Mouse (Mus musculus): ENCODE results near the gene Zfp764. TPM values are rescaled to one million over a fixed set of nuclear protein-coding genes. Genes with fewer than 3 reads are reported as not detected.
"Not testable (repeated sequence)": the region's sequence is repeated elsewhere in the genome, so short reads cannot be mapped to it uniquely, and the experiment has no call there.

The Zfp764 gene
- polyA plus RNA-seq, 1 experiment from 2014 or later: 8.1 TPM

- H3K27ac ChIP-seq (ENCODE audit: low read depth, low read length): no peak overlapping the region
- H3K36me3 ChIP-seq (ENCODE audit: control insufficient read depth, insufficient read depth, low read length): no peaks in the 10 kb centered on the region
- H3K4me1 ChIP-seq (replicated peaks; ENCODE audit: control insufficient read depth, insufficient read depth, low read length): no peaks in the 10 kb centered on the region
- no peak overlapping the region for H3K4me3 ChIP-seq (ENCODE audit: low read depth, low read length)
- no peaks in the 10 kb centered on the region for H3K9me3 ChIP-seq (ENCODE audit: control insufficient read depth, low read length)
- 73% methylated on average over 3 of the region's 3 CpGs for WGBS
- DNase-seq (ENCODE audit: low spot score): no peak
- ATAC-seq (ENCODE audit: low FRiP score): no peak
- no peak overlapping the region for H3K9ac ChIP-seq (ENCODE audit: low read depth, low read length)
- H3K27me3 ChIP-seq (ENCODE audit: control insufficient read depth, insufficient read depth, low read length): peaks cover 7% of the 10 kb centered on the region
- no peak overlapping the region for H3K4me2 ChIP-seq (replicated peaks; ENCODE audit: low read depth, low read length)
Measured at GRCm38 (mm10) chr7:127426354-127426753, 19.7 kb upstream of the Zfp764 start.

GRCm38 (mm10) chr7:127425911-127426310 lies 19.3 kb upstream of the Zfp764 start:
- ATAC-seq (ENCODE audit: low FRiP score): no peak
- 87% methylated on average over 2 of the region's 2 CpGs for WGBS
- H3K9ac ChIP-seq (ENCODE audit: low read depth, low read length): no peak overlapping the region

GRCm38 (mm10) chr7:127425291-127425690 lies 18.7 kb upstream of the Zfp764 start:
- WGBS: 90% methylated on average over 3 of the region's 3 CpGs
- DNase-seq (ENCODE audit: low spot score) (no peak), ATAC-seq (ENCODE audit: low FRiP score) (no peak)
- Histone ChIP-seq H3K27ac (ENCODE audit: low read depth, low read length) (no peak overlapping the region), H3K4me1 (replicated peaks; ENCODE audit: control insufficient read depth, insufficient read depth, low read length) (0 out of 2 replicates have a peak, but pooled peaks cover 4% of the 10 kb centered on the region), H3K9me3 (ENCODE audit: control insufficient read depth, low read length) (no peaks in the 10 kb centered on the region), H3K4me2 (replicated peaks; ENCODE audit: low read depth, low read length) (no peak overlapping the region), H3K27me3 (ENCODE audit: control insufficient read depth, insufficient read depth, low read length) (peaks cover 7% of the 10 kb centered on the region), H3K9ac (ENCODE audit: low read depth, low read length) (no peak overlapping the region), H3K4me3 (ENCODE audit: low read depth, low read length) (no peak overlapping the region), H3K36me3 (ENCODE audit: control insufficient read depth, insufficient read depth, low read length) (no peaks in the 10 kb centered on the region)

More at GRCm38 (mm10) chr7:127425911-127426310, 19.3 kb upstream of the Zfp764 start:
- no peak overlapping the region for H3K4me3 ChIP-seq (ENCODE audit: low read depth, low read length)
- no peak for DNase-seq (ENCODE audit: low spot score)
- no peaks in the 10 kb centered on the region for H3K9me3 ChIP-seq (ENCODE audit: control insufficient read depth, low read length)
- H3K4me2 ChIP-seq (replicated peaks; ENCODE audit: low read depth, low read length): no peak overlapping the region
- 0 out of 2 replicates have a peak, but pooled peaks cover 4% of the 10 kb centered on the region for H3K4me1 ChIP-seq (replicated peaks; ENCODE audit: control insufficient read depth, insufficient read depth, low read length)
- peaks cover 7% of the 10 kb centered on the region for H3K27me3 ChIP-seq (ENCODE audit: control insufficient read depth, insufficient read depth, low read length)
- no peaks in the 10 kb centered on the region for H3K36me3 ChIP-seq (ENCODE audit: control insufficient read depth, insufficient read depth, low read length)
- H3K27ac ChIP-seq (ENCODE audit: low read depth, low read length): no peak overlapping the region

GRCm38 (mm10) chr7:127422247-127422646 lies 15.6 kb upstream of the Zfp764 start:
- Histone ChIP-seq H3K4me2 (replicated peaks; ENCODE audit: low read depth, low read length) (peak overlapping the region; percentile 96), H3K9ac (ENCODE audit: low read depth, low read length) (peak overlapping the region; percentile 94), H3K4me3 (ENCODE audit: low read depth, low read length) (peak overlapping the region; percentile 88), H3K9me3 (ENCODE audit: control insufficient read depth, low read length) (no peaks in the 10 kb centered on the region), H3K27me3 (ENCODE audit: control insufficient read depth, insufficient read depth, low read length) (peaks cover 7% of the 10 kb centered on the region), H3K36me3 (ENCODE audit: control insufficient read depth, insufficient read depth, low read length) (no peaks in the 10 kb centered on the region), H3K27ac (ENCODE audit: low read depth, low read length) (no peak overlapping the region), H3K4me1 (replicated peaks; ENCODE audit: control insufficient read depth, insufficient read depth, low read length) (0 out of 2 replicates have a peak, but pooled peaks cover 4% of the 10 kb centered on the region)
- DNase-seq (ENCODE audit: low spot score) (no peak), ATAC-seq (ENCODE audit: low FRiP score) (peak; percentile 49; the same call in 1 of the 2 replicates)
- 3% methylated on average over 15 of the region's 15 CpGs for WGBS

- under 1% methylated on average over 48 of the region's 48 CpGs for WGBS
Measured at GRCm38 (mm10) chr7:127421388-127422191, 15.0 kb upstream of the Zfp764 start, which contains the start of gene Zfp688. Gene Zfp688 (minus strand): TSS chr7:127422068.

GRCm38 (mm10) chr7:127411418-127411817 lies 4.8 kb upstream of the Zfp764 start:
- no peak overlapping the region for H3K9ac ChIP-seq (ENCODE audit: low read depth, low read length)
- H3K4me1 ChIP-seq (replicated peaks; ENCODE audit: control insufficient read depth, insufficient read depth, low read length): no peaks in the 10 kb centered on the region
- H3K9me3 ChIP-seq (ENCODE audit: control insufficient read depth, low read length): no peaks in the 10 kb centered on the region
- no peak overlapping the region for H3K4me3 ChIP-seq (ENCODE audit: low read depth, low read length)
- no peak for ATAC-seq (ENCODE audit: low FRiP score)
- WGBS: 70% methylated on average over 2 of the region's 2 CpGs
- H3K36me3 ChIP-seq (ENCODE audit: control insufficient read depth, insufficient read depth, low read length): no peaks in the 10 kb centered on the region
- H3K27me3 ChIP-seq (ENCODE audit: control insufficient read depth, insufficient read depth, low read length): no peaks in the 10 kb centered on the region
- no peak overlapping the region for H3K4me2 ChIP-seq (replicated peaks; ENCODE audit: low read depth, low read length)
- no peak overlapping the region for H3K27ac ChIP-seq (ENCODE audit: low read depth, low read length)
- DNase-seq (ENCODE audit: low spot score): no peak

More at GRCm38 (mm10) chr7:127421388-127422191, 15.0 kb upstream of the Zfp764 start, which contains the start of gene Zfp688:
- Histone ChIP-seq H3K9ac (ENCODE audit: low read depth, low read length) (peak within 1 kb of the TSS; percentile 94), H3K27me3 (ENCODE audit: control insufficient read depth, insufficient read depth, low read length) (peaks cover 7% of the 10 kb centered on the region), H3K27ac (ENCODE audit: low read depth, low read length) (peak within 1 kb of the TSS; percentile 62), H3K4me3 (ENCODE audit: low read depth, low read length) (peak within 1 kb of the TSS; percentile 88), H3K4me2 (replicated peaks; ENCODE audit: low read depth, low read length) (peak within 1 kb of the TSS; percentile 96), H3K4me1 (replicated peaks; ENCODE audit: control insufficient read depth, insufficient read depth, low read length) (0 out of 2 replicates have a peak, but pooled peaks cover 4% of the 10 kb centered on the region), H3K36me3 (ENCODE audit: control insufficient read depth, insufficient read depth, low read length) (no peaks in the 10 kb centered on the region), H3K9me3 (ENCODE audit: control insufficient read depth, low read length) (no peaks in the 10 kb centered on the region)
- DNase-seq (ENCODE audit: low spot score) (peak; percentile 96), ATAC-seq (ENCODE audit: low FRiP score) (peak; percentile 95)

- not testable (repeated sequence) for H3K36me3 ChIP-seq (ENCODE audit: control insufficient read depth, insufficient read depth, low read length); H3K4me2 ChIP-seq (replicated peaks; ENCODE audit: low read depth, low read length); H3K27me3 ChIP-seq (ENCODE audit: control insufficient read depth, insufficient read depth, low read length); H3K9ac ChIP-seq (ENCODE audit: low read depth, low read length); H3K4me1 ChIP-seq (replicated peaks; ENCODE audit: control insufficient read depth, insufficient read depth, low read length); H3K27ac ChIP-seq (ENCODE audit: low read depth, low read length); DNase-seq (ENCODE audit: low spot score); H3K4me3 ChIP-seq (ENCODE audit: low read depth, low read length); ATAC-seq (ENCODE audit: low FRiP score); H3K9me3 ChIP-seq (ENCODE audit: control insufficient read depth, low read length)
- 93% methylated on average over 6 of the region's 6 CpGs for WGBS
Measured at GRCm38 (mm10) chr7:127404101-127404500, 2.5 kb downstream of the Zfp764 start.

GRCm38 (mm10) chr7:127402980-127403379 lies 3.6 kb downstream of the Zfp764 start:
- H3K9me3 ChIP-seq (ENCODE audit: control insufficient read depth, low read length): no peaks in the 10 kb centered on the region
- no peak overlapping the region for H3K27ac ChIP-seq (ENCODE audit: low read depth, low read length)
- 43% methylated on average over 2 of the region's 2 CpGs for WGBS
- ATAC-seq (ENCODE audit: low FRiP score) (no peak), DNase-seq (ENCODE audit: low spot score) (no peak)
- H3K4me1 ChIP-seq (replicated peaks; ENCODE audit: control insufficient read depth, insufficient read depth, low read length): no peaks in the 10 kb centered on the region
- no peak overlapping the region for H3K4me2 ChIP-seq (replicated peaks; ENCODE audit: low read depth, low read length)
- H3K27me3 ChIP-seq (ENCODE audit: control insufficient read depth, insufficient read depth, low read length): no peaks in the 10 kb centered on the region
- H3K4me3 ChIP-seq (ENCODE audit: low read depth, low read length): no peak overlapping the region
- no peaks in the 10 kb centered on the region for H3K36me3 ChIP-seq (ENCODE audit: control insufficient read depth, insufficient read depth, low read length)
- no peak overlapping the region for H3K9ac ChIP-seq (ENCODE audit: low read depth, low read length)

- ATAC-seq (ENCODE audit: low FRiP score): no peak
- Histone ChIP-seq H3K4me3 (ENCODE audit: low read depth, low read length) (no peak overlapping the region), H3K9ac (ENCODE audit: low read depth, low read length) (no peak overlapping the region), H3K9me3 (ENCODE audit: control insufficient read depth, low read length) (no peaks in the 10 kb centered on the region), H3K27ac (ENCODE audit: low read depth, low read length) (no peak overlapping the region), H3K4me2 (replicated peaks; ENCODE audit: low read depth, low read length) (no peak overlapping the region), H3K27me3 (ENCODE audit: control insufficient read depth, insufficient read depth, low read length) (no peaks in the 10 kb centered on the region), H3K36me3 (ENCODE audit: control insufficient read depth, insufficient read depth, low read length) (no peaks in the 10 kb centered on the region), H3K4me1 (replicated peaks; ENCODE audit: control insufficient read depth, insufficient read depth, low read length) (no peaks in the 10 kb centered on the region)
- no peak for DNase-seq (ENCODE audit: low spot score)
- 66% methylated on average over 3 of the region's 3 CpGs for WGBS
Measured at GRCm38 (mm10) chr7:127400355-127400754, 6.3 kb downstream of the Zfp764 start.

Data from hindbrain, embryonic 11.5 days (tissue).